Mouse (Mus musculus) liver, embryonic 13.5 days (tissue): ENCODE measurements around the gene Stub1. TPM values are rescaled to one million over a fixed set of nuclear protein-coding genes. Genes with fewer than 3 reads are reported as not detected.

Source experiments
- ATAC-seq: fragments of 200-750 bp; cut with Nextera tagmentation; 2 replicates; pipeline ENCODE4 v1.8.0; 2017; ENCODE audit warnings: low read depth, mild to moderate bottlenecking, moderate number of reproducible peaks, moderate library complexity
- DNase-seq: peaks from one replicate; pipeline ENCODE4 v3.0.0; 2022
- H3K27ac ChIP-seq: fragments of 300-500 bp; sonication (generic); 2 replicates; pipeline ENCODE4 v1.5.1; 2015; ENCODE audit warnings: moderate library complexity, mild to moderate bottlenecking, inconsistent platforms
- H3K27me3 ChIP-seq: fragments of 300-500 bp; sonication (generic); 2 replicates; pipeline ENCODE4 v1.6.1; 2015; ENCODE audit warnings: mild to moderate bottlenecking, inconsistent platforms
- H3K36me3 ChIP-seq: fragments of 300-500 bp; sonication (generic); 2 replicates; pipeline ENCODE4 v1.6.1; 2015; ENCODE audit warnings: mild to moderate bottlenecking, inconsistent platforms
- H3K4me1 ChIP-seq: fragments of 300-500 bp; sonication (generic); replicated peaks from 2 replicates; pipeline ENCODE4 v1.6.1; 2015; ENCODE audit warnings: inconsistent platforms
- H3K4me2 ChIP-seq: fragments of 300-500 bp; sonication (generic); 2 replicates; pipeline ENCODE4 v1.6.1; 2015; ENCODE audit warnings: inconsistent platforms, mild to moderate bottlenecking, moderate library complexity
- H3K4me3 ChIP-seq: fragments of 300-500 bp; sonication (generic); replicated peaks from 2 replicates; pipeline ENCODE4 v1.5.1; 2015; ENCODE audit warnings: mild to moderate bottlenecking, inconsistent platforms
- H3K9ac ChIP-seq: fragments of 300-500 bp; sonication (generic); 2 replicates; pipeline ENCODE4 v1.6.1; 2015; ENCODE audit warnings: mild to moderate bottlenecking, inconsistent platforms
- H3K9me3 ChIP-seq: fragments of 300-500 bp; sonication (generic); replicated peaks from 2 replicates; pipeline ENCODE4 v1.6.1; 2016; ENCODE audit warnings: inconsistent platforms
- WGBS: fragments of 180-500 bp; shearing (Covaris S2); methylation state at CpG from one replicate; pipeline ENCODE4 v1.1.7; 2015; ENCODE audit not compliant: insufficient replicate concordance; 5-methylcytosine and 5-hydroxymethylcytosine counted together
- polyA plus RNA-seq: library from polyadenylated mRNA; unstranded; fragments of >200 nt; fragmentation: Nextera tagmentation; extraction: Ambion mirVana; gene quantifications from 2 replicates; pipeline ENCODE4 v1.2.1, GENCODE M21; 2015

The Stub1 gene
- polyA plus RNA-seq, 1 experiment from 2014 or later = 130 TPM

GRCm38 (mm10) chr17:25796211-25796771 lies 36.9 kb downstream of the Stub1 start:
- peak overlapping the region; percentile 34 for H3K27ac ChIP-seq
- peaks cover 1% of the 10 kb centered on the region; the same call in 1 of the 2 replicates for H3K27me3 ChIP-seq
- WGBS = 1% methylated on average over 37 of the region's 37 CpGs
- DNase-seq (no peak), ATAC-seq (peak; percentile 3)
- no peaks in the 10 kb centered on the region for H3K36me3 ChIP-seq
- peak overlapping the region; percentile 98 for H3K4me2 ChIP-seq
- peak overlapping the region; percentile 80 for H3K9ac ChIP-seq
- H3K9me3 ChIP-seq = no peaks in the 10 kb centered on the region
- peak overlapping the region; percentile 83 for H3K4me3 ChIP-seq
- H3K4me1 ChIP-seq = peaks cover 38% of the 10 kb centered on the region

GRCm38 (mm10) chr17:25795609-25796092 lies 37.6 kb downstream of the Stub1 start, which contains the start of gene AC134908.4:
AC134908.4 (minus strand) TSS chr17:25795659.
- no peak for DNase-seq
- H3K4me1 ChIP-seq = peaks cover 45% of the 10 kb centered on the region
- H3K27ac ChIP-seq = peak within 1 kb of the TSS; percentile 34

GRCm38 (mm10) chr17:25794998-25795397 lies 38.2 kb downstream of the Stub1 start:
- Histone ChIP-seq H3K4me2 (peak overlapping the region; percentile 98), H3K9me3 (no peaks in the 10 kb centered on the region), H3K27me3 (no peaks in the 10 kb centered on the region), H3K27ac (no peak overlapping the region), H3K4me1 (peaks cover 49% of the 10 kb centered on the region), H3K9ac (no peak overlapping the region), H3K36me3 (peaks cover 5% of the 10 kb centered on the region), H3K4me3 (no peak overlapping the region)
- 83% methylated on average over 17 of the region's 17 CpGs for WGBS
- ATAC-seq (no peak), DNase-seq (no peak)

More at GRCm38 (mm10) chr17:25795609-25796092, 37.6 kb downstream of the Stub1 start, which contains the start of gene AC134908.4:
- Histone ChIP-seq H3K9ac (peak within 1 kb of the TSS; percentile 80), H3K4me2 (peak within 1 kb of the TSS; percentile 98), H3K36me3 (peaks cover 1% of the 10 kb centered on the region), H3K4me3 (peak within 1 kb of the TSS; percentile 83), H3K9me3 (no peaks in the 10 kb centered on the region), H3K27me3 (no peaks in the 10 kb centered on the region)
- ATAC-seq = no peak
- WGBS = 47% methylated on average over 6 of the region's 6 CpGs

GRCm38 (mm10) chr17:25794197-25794596 lies 39.0 kb downstream of the Stub1 start:
- no peak overlapping the region for H3K4me3 ChIP-seq
- no peaks in the 10 kb centered on the region for H3K27me3 ChIP-seq
- H3K9ac ChIP-seq = no peak overlapping the region
- peaks cover 49% of the 10 kb centered on the region for H3K4me1 ChIP-seq
- DNase-seq (no peak), ATAC-seq (no peak)
- H3K9me3 ChIP-seq = no peaks in the 10 kb centered on the region
- H3K27ac ChIP-seq = no peak overlapping the region
- whole genome bisulfite sequencing = 80% methylated on average over 13 of the region's 13 CpGs
- H3K4me2 ChIP-seq = no peak overlapping the region
- H3K36me3 ChIP-seq = peaks cover 13% of the 10 kb centered on the region

GRCm38 (mm10) chr17:25792615-25793014 lies 40.6 kb downstream of the Stub1 start, which contains the start of gene Fam173a:
Fam173a (minus strand) TSS chr17:25792901.
- ATAC-seq (peak; percentile 43; the same call in 1 of the 2 replicates), DNase-seq (peak; percentile 38)
- Histone ChIP-seq H3K4me2 (peak within 1 kb of the TSS; percentile 94), H3K4me3 (peak within 1 kb of the TSS; percentile 89), H3K4me1 (peaks cover 48% of the 10 kb centered on the region), H3K36me3 (peaks cover 26% of the 10 kb centered on the region), H3K27me3 (no peaks in the 10 kb centered on the region), H3K27ac (peak within 1 kb of the TSS; percentile 92), H3K9me3 (no peaks in the 10 kb centered on the region), H3K9ac (peak within 1 kb of the TSS; percentile 84)
- WGBS = 1% methylated on average over 14 of the region's 14 CpGs

- H3K27ac ChIP-seq = peak overlapping the region; percentile 92
- H3K27me3 ChIP-seq = no peaks in the 10 kb centered on the region
- H3K4me1 ChIP-seq = peaks cover 42% of the 10 kb centered on the region
- H3K4me2 ChIP-seq = peak overlapping the region; percentile 94
- WGBS = under 1% methylated on average over 45 of the region's 45 CpGs
- H3K36me3 ChIP-seq = peaks cover 30% of the 10 kb centered on the region
- DNase-seq (peak; percentile 74), ATAC-seq (peak; percentile 67)
- H3K9me3 ChIP-seq = no peaks in the 10 kb centered on the region
- peak overlapping the region; percentile 84 for H3K9ac ChIP-seq
- peak overlapping the region; percentile 89 for H3K4me3 ChIP-seq
Observed at GRCm38 (mm10) chr17:25791843-25792527, 41.2 kb downstream of the Stub1 start.

GRCm38 (mm10) chr17:25791320-25791842 lies 41.8 kb downstream of the Stub1 start:
- Histone ChIP-seq H3K4me2 (peak overlapping the region; percentile 94), H3K9ac (peak overlapping the region; percentile 84), H3K27me3 (no peaks in the 10 kb centered on the region), H3K4me1 (peaks cover 40% of the 10 kb centered on the region), H3K36me3 (peaks cover 30% of the 10 kb centered on the region), H3K27ac (peak overlapping the region; percentile 92), H3K9me3 (no peaks in the 10 kb centered on the region), H3K4me3 (peak overlapping the region; percentile 89)
- DNase-seq (no peak), ATAC-seq (no peak)
- 27% methylated on average over 19 of the region's 19 CpGs for WGBS

GRCm38 (mm10) chr17:25786781-25787504 lies 46.3 kb downstream of the Stub1 start:
- no peak overlapping the region for H3K27ac ChIP-seq
- WGBS = 83% methylated on average over 9 of the region's 9 CpGs
- H3K27me3 ChIP-seq = no peaks in the 10 kb centered on the region
- H3K36me3 ChIP-seq = peaks cover 48% of the 10 kb centered on the region
- H3K9me3 ChIP-seq = no peaks in the 10 kb centered on the region
- no peak for DNase-seq
- ATAC-seq = no peak
- H3K4me3 ChIP-seq = no peak overlapping the region
- H3K9ac ChIP-seq = no peak overlapping the region
- peaks cover 35% of the 10 kb centered on the region for H3K4me1 ChIP-seq
- H3K4me2 ChIP-seq = no peak overlapping the region

- no peaks in the 10 kb centered on the region for H3K9me3 ChIP-seq
- H3K4me2 ChIP-seq = peak within 1 kb of the TSS; percentile 80
- 69% methylated on average over 3 of the region's 3 CpGs for WGBS
- ATAC-seq = no peak
- DNase-seq = no peak
- H3K9ac ChIP-seq = peak within 1 kb of the TSS; percentile 75
- H3K4me1 ChIP-seq = peaks cover 31% of the 10 kb centered on the region
- peak within 1 kb of the TSS; percentile 69 for H3K4me3 ChIP-seq
- peak within 1 kb of the TSS; percentile 15 for H3K27ac ChIP-seq
- no peaks in the 10 kb centered on the region for H3K27me3 ChIP-seq
- H3K36me3 ChIP-seq = peaks cover 55% of the 10 kb centered on the region
Observed at GRCm38 (mm10) chr17:25786280-25786679, 46.9 kb downstream of the Stub1 start, which contains the start of gene Ccdc78. Ccdc78 (plus strand) TSS chr17:25786580.

- Histone ChIP-seq H3K4me2 (peak within 1 kb of the TSS; percentile 80), H3K4me3 (peak within 1 kb of the TSS; percentile 69), H3K4me1 (peaks cover 22% of the 10 kb centered on the region), H3K27me3 (no peaks in the 10 kb centered on the region), H3K36me3 (peaks cover 60% of the 10 kb centered on the region), H3K9me3 (no peaks in the 10 kb centered on the region), H3K27ac (peak within 1 kb of the TSS; percentile 43), H3K9ac (peak within 1 kb of the TSS; percentile 75)
- WGBS = under 1% methylated on average over 23 of the region's 23 CpGs
- ATAC-seq (peak; percentile 86), DNase-seq (peak; percentile 93)
Observed at GRCm38 (mm10) chr17:25785281-25785745, 47.9 kb downstream of the Stub1 start, which contains the start of gene Haghl. Haghl (minus strand) TSS chr17:25785673.
